Mouse (Mus musculus) gonadal fat pad, adult 2 months (tissue): ENCODE data around the gene Dnajb8. TPM values are rescaled to one million over a fixed set of nuclear protein-coding genes. Genes with fewer than 3 reads are reported as not detected.

Experiments
- DNase-seq: peaks from one replicate; pipeline ENCODE4 v3.0.0-alpha.2; 2012; ENCODE audit warnings: low read depth
- polyA plus RNA-seq: library from polyadenylated mRNA; depleted of rRNA; stranded (reverse); fragments of >200 nt; gene quantifications from 2 replicates; pipeline ENCODE4 v1.2.3, GENCODE M21; 2012

Dnajb8 gene
- polyA plus RNA-seq, 1 experiment = 7.3 TPM

DNA sequence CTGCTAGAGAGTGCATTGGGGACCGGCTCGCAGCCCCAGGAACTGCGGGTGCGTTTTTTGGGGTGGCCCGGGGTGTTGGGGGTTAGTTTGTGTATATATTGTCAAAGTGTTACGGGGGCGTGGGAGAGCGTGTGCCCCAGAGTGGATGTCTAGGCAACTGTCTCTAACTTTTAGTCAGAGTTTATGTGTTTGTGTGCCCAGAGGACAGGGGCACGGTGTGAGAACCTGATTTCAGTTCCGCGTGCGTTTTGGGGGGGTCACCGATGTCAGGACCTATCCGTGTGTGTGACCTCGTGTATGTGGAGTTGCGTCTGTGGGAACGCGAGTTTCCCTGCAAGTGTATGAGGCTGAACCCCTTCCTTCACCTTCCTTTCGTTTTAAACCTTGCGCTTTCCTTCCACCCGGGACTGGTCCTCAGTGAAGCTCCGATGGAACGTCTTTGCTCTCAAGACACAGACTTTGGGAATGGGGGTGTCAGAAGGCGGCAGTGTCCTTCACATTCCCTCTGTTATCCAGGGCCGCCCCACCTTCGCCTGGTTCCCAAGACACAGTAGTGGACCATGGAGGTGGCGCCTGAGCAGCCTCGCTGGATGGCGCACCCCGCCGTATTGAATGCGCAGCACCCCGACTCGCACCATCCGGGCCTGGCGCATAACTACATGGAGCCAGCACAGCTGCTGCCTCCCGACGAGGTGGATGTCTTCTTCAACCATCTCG, 22.9 kb upstream of the Dnajb8 start:
- no peak for DNase-seq

DNA sequence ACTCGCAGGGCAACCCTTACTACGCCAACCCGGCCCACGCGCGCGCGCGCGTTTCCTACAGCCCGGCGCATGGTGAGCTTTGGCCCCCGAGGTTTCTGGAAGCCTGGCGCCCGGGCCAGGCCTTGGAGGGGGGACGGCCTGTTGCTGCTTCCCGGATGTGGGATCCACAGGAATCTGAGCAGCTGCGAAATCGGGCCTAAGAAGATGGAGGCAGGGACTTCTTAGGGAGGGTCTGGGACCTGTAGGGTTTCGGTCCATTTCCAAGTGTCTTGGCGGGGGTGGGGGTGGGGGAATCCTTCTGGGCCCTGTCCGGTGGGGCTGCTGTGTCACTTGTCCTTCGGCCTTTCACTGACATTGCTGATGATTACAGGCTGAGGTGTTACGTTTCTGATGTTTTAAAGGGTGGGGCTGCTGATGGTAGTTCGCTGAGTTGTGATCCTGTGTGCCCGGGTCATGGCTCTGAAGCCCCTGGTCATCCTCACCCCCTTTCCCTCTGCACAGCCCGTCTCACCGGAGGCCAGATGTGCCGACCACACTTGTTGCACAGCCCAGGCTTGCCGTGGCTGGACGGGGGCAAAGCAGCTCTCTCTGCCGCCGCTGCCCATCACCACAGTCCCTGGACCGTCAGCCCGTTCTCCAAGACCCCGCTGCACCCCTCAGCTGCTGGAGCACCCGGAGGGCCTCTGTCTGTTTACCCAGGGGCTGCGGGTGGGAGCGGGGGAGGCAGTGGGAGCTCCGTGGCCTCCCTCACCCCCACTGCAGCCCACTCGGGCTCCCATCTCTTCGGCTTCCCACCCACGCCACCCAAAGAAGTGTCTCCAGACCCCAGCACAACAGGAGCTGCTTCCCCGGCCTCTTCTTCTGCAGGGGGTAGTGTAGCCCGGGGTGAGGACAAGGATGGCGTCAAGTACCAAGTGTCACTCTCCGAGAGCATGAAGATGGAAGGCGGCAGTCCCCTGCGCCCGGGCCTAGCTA, 22.1 kb upstream of the Dnajb8 start:
- DNase-seq = no peak

DNA sequence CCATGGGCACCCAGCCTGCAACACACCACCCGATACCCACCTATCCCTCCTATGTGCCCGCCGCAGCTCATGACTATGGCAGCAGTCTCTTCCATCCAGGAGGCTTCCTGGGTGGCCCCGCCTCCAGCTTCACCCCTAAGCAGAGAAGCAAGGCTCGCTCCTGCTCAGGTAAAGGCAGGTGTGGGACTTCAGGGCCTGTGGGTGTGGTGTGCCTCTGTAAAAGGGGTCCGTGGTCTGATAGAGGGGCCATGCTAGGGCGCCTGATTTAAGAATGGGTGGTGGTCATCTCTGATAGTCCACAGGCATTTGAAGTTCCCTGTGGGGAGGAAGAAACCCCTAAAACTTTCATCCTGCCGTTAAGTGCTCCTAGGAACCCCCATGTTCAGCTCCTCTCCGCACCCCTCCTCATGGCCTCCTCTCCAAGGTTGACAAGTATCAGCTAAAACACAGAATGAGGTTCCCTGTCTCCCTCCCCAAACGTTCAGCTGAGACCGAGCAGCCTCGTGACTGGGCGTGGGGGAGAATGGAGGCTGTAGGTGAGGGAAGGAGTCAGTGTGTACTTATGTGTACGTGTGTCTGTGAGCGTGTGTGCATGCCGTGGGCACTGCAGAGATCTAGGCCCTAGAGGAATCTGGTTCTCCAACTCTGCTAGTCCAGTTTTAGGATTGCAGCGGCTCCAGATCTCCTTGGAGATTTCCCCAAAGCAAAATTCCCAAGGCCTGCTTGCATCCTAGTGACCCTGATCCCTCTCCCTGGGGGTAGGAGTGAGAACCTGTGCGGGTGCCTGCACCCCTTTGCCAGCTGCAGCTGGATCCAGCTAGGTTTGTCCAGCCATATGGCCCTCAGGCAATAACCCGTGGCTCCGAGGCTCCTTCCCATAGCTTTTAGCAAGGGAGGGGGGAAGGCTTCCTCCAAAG, 21.1 kb upstream of the Dnajb8 start:
- no peak for DNase-seq

DNA sequence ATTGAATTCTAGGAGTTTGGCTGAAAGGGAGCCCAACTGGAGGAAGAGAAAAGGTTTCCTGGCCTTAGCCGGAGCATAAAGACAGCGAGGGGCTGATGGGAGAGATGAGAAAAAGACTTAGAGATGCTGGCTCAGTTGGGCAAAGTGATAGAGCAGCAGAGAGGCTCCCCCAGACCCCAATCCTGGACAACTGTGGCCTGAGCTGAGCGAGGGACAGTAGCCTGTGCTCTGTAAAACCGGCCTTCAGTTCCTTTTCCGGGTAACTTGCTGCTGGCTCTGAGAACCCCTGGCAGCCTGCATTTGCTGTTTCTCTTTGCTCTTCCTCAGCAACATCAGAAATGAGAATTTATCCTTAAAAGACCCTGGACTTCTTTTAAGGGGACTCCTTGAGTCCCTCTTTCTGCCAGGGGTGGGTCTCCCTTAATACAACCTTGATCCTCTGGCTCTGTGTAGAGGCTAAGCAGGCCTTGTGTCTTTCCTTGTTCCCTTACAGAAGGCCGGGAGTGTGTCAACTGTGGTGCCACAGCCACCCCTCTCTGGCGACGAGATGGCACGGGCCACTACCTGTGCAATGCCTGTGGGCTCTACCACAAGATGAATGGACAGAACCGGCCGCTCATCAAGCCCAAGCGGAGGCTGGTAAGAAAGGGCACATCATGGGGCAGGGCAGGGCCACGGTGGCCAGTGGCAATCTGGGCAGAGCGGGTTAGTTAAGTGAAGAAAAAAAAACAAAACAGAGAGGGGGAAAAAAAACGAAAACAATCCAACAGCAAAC, 20.0 kb upstream of the Dnajb8 start:
- DNase-seq = no peak

DNA sequence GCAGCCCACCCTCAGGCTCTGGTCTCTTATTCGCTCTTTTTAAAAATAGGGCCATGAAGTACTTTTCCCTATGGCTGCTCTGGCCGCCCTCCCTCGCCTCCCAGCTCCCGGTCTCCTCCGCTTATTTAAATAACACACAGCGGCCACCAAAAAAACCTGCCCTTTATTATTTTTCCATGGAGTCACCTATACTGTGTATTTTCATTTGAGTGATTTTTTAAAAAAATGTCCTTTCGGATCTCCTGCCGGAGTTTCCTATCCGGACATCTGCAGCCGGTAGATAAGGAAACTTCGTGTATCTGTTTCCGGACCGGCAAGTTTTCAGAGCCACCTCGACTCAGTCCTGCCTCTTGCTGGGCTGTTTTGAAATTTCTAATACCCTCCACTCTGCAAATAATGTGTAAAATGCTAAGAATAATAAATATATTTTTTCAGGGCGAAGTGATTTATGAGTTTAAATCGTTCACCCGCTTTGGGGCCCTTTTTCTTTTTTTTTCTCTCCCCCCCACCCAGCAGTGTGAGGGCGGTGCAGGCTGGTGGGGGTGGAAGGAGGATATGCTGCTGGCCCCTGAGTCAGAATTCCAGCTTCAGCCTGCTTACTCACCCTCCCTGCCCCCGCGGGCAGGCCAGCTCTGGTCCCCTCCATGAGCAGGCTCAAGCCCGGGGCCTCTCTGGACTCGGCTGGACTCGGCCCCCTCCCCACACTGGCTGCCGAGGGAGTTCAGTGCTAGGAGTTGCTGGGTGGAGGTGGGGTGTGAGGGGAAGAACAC, 19.0 kb upstream of the Dnajb8 start:
- no peak for DNase-seq

DNA sequence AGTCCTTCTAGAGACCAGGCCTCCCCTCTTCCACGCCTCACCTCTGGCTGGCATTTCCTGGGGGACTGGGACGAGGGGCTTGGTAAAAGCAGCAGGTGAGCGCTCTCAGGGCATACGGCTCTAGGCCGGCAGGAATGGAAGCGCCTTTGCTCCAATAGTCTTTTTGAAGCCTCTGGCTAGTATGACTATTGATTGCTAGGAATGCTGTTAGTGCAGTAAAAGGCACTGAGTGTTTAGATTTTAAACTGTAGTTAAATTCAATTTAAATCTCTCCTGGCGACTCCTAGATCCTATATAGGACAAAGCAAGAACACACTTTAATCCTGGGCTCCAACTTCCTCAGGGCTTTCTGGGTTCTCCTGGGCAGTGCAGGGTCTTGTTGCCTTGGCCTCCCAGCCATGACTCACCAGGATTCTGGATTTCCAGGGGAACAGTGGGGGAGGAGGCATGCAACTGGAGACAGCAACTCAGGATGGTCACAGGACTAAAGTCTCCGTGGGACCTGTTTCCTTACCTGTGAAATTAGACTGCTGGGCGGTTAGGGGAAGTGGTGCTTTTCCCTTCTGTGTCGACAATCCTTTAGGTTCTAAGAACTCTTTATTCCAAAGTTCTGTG, 18.2 kb upstream of the Dnajb8 start:
- no peak for DNase-seq

DNA sequence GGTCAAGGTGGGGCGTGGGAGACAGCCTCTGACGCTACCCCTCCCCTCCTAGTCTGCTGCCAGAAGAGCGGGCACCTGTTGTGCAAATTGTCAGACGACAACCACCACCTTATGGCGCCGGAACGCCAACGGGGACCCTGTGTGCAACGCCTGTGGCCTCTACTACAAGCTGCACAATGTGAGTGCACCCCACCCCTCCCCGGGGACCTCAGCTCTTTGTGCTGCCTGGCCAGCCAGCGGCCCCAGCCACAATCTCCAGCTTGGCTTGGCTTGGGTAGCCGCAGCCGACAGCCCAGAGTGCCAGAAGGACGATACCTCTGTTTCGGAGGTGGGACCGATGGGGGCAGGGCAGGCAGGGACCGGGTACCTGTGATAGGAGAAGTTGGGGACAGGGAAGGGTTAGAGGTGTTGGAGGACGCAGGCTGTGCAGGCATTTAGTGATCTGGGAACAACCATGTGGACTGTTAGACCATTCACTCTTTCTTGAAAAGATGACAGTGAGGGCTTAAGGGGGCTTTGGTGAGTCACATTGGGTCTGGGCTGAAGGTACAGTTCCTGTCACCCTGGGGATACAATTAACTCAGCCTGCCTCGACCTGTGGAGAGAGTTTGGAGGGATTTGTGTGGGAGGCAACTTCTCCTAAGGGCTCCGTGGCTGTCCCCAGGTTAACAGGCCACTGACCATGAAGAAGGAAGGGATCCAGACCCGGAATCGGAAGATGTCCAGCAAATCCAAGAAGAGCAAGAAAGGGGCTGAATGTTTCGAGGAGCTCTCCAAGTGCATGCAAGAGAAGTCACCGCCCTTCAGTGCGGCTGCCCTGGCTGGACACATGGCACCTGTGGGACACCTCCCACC, 17.3 kb upstream of the Dnajb8 start:
- DNase-seq = no peak

DNA sequence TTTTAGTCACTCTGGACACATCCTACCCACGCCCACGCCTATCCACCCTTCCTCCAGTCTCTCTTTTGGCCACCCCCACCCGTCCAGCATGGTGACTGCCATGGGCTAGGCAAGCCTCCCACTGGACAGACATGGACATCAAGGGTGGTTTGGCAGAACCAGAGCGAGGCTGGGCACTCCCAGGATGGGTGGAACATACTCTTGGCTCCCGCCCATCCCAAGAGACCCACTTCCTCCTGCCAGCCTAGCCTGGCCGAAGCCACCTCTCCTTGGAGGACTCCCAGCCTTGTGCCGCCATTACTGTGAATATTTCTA, 16.7 kb upstream of the Dnajb8 start:
- no peak for DNase-seq

DNA sequence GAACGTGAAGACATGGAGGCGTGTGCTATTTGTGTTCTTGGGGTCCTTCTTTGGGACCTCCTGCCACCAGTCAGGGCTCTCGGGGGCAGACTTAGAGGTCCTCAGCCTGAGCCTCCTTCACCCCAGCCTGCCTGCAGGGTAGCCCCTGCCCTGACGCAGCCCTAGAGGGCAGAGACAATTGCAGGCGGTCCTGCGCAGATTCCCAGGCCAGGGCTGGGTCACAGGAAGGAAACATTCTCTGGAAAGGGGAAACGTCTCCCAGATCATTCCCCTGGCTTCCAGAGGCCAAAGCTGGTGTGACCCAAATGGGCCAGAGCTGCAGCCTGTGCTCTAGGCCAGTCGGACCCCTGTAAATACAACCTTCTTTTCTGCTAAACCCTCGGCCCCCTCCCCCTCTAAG, 16.1 kb upstream of the Dnajb8 start:
- no peak for DNase-seq

DNA sequence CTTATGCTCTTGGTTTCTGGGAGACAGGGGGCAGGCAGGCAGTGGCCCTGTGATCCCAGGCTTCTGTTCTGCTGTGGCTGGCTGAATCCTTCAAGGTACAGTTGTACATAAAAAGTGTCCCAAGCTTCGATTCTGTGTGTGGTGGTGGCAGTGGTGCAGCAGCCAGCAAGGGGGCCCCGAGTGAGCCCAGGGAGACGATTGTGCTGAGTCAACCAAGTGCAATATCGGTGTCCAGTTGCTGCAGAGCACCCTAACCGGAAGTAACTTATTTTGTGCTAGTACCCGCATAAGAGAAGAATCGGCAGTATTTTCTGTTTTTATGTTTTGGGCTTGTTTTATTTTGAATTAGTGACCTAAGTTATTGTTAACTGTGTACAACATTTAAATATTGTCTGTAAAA, 15.5 kb upstream of the Dnajb8 start:
- DNase-seq = no peak

DNA sequence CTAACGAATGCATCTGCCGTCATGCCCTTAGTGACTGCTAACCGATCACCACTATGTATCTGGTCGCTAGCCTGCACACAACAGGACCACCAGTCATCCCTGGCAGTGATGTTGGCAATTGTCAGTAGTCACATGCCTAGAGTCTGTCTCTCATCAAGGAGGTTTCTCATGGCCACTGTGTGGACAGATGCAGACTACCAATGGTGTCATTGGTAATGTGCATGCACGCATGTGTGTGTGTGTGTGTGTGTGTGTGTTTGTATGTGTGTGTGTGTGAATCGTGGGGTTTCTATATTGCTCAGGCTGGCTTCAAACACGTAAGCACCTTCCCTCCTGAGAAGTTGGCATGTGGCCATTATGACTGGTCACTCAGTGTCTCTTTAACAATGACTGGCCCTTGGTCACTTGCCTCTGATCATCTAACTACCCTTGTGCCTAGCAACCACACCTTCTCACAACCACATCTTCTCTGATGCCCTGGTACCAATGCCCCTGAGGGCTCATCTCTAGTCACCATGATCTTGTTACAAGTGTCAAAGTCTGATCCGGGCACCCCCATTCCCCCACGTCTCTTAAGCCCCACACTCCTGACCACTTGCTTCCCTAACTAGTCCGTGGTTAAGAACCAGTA, 14.6 kb upstream of the Dnajb8 start:
- DNase-seq = no peak

DNA sequence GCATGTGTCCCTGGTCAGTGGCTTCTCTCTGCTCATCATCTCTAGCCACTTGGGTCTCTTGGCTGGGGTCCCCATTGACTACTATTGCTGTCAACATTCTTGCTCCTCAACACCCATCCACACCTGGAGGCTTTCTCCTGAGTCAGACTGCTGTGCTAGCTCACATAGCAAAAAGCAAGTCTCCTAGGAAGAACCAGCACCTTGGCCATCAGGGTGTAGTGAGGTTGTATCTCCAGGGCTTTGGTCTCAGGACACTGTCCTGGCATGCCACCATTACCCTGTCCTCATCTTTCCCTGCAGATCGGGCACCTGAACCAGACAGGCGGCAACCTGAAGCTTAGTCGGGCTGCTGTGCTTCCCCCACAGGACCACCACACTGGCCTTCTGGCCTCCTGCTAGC, 13.7 kb upstream of the Dnajb8 start:
- no peak for DNase-seq

DNA sequence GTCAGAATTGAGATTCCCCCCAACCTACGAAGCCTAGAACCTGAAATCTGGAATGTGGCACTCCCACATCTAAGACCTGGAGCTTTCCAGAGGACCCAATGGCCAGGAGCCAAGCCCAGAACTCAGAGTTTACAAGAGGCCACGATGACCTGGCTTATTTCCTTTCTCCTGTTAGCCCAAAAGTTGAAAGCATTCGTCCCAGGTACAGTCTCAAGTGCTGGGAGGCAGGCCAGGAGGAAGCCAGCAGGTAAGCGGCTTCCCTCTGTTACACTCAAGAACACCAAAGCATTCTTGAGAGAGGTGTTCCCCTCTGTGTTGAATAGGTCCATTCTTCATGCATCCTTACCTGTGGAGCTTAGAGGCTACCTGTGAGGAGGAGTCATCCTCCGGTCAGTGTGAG, 12.6 kb upstream of the Dnajb8 start:
- no peak for DNase-seq

DNA sequence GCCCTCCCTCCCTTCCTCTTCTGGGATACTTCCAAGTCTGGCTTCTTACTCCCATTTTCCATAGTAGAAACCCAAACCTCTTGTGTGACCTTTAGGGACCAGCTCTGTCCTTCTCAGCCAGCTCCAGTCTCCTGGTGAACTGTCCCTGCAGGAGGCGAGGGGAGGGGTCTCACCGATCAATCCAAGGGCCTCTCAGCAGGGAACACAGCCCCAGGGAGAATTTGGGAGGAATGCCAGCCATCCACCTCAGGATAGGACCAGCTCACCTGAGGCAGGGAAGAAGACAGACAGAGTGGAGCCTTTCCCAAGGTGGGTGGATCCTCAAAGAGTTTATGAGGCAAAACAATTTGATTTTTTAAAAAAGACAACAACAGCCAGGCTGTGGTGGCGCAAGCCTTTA, 11.9 kb upstream of the Dnajb8 start:
- DNase-seq = no peak

DNA sequence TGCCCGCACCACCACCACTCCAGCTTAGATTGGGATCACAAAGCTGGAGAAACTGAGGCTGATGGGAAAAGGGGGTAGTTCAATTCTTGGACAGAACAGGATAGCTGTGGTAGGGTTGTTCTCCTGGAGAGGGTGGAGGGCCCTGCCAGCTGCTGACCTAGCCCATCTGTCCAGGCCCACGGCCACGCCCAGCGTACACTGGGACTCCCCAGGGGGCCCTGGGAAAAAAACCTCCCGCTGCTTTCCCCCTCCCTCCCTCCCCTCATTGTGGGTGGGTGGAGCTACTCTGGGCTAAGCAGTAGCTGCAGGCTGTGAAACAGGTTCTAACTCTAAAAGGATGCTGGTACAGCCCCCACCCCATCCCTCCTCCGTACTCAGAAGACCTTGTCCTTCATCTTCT, 6.3 kb upstream of the Dnajb8 start:
- no peak for DNase-seq

DNA sequence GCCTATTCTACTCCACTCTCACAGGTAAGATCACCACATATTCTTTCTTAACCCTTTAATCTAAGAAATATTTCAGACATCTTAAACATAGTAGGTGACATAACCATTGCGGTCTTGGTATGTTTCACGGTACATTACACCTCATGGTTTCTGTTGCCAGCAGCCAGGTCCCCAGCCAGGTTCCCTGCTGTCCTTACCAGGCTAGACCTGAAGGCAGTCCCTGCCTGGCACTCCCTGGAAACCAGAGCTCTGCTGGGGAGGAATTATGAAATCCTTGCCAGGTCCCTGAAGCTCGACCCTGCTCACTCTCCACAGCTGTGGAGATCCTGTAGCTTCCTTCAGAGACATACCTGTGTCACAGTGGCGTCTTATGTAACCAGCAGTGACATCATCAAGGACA, 5.9 kb upstream of the Dnajb8 start:
- no peak for DNase-seq

DNA sequence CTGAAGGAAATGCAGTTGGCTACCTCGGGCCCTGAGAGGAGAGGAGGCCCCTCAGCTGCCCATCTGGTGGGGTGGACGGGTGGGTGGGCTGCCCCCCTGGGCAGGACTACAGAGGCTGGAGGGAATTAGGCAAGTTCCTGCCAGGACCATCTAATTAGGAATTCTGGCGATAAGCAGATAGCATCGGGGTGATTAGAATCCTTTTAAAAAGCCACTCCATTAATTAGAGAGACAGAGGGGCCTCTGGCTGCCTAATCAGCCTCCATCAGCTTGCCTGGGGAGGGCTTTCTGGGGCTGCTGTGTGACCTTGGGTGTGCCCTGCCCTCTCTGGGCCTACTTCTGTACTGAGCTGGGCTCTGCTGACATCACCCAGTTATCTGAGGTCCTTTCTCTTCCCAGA, 3.0 kb upstream of the Dnajb8 start:
- DNase-seq = no peak

DNA sequence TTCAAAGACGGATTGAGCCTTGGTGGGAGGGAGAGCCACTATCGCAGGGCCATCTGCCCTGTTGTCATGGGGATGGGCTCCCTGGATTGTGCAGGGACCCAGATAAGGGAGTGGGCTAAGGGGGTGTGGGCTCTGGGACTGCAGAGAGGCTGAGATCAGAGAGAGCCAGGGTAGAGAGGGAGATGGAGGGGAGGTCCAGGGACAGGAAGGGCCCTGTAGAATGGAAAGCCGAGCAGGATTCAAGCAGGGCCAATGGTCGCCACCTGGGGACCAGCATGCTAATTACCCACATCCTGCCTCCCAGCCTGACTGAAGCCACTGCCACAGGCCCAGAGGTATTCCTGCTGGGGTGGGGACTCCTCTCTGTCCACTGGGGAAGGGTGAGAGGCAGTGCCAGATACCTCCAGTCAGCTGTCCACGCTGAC, 4.5 kb downstream of the Dnajb8 start:
- DNase-seq = no peak

DNA sequence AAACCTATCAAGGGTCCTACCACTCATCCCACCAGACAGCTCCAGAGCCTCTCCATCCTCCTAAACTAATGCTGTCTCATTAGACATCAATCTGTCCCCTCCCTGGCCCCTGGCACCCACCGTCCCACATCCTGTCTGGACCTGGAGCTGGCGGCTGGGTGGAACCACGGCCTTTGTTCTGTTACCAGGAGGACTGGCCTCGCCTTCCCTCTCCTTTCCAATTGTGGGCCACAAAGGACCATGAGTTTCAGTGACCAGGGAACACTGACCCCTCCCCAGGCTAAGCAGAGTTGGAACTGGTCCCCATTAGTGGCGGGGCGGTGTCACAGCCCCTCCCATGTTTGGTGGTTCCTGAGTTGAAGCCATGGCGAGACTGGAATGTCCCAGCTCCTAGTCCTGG, 5.5 kb downstream of the Dnajb8 start:
- DNase-seq = no peak
